Mouse (Mus musculus) forebrain, postnatal 0 days (tissue): ENCODE results near the gene 4930451I11Rik. TPM values are rescaled to one million over a fixed set of nuclear protein-coding genes. Genes with fewer than 3 reads are reported as not detected.

Source experiments
- ATAC-seq: fragments of 200-750 bp; cut with Nextera tagmentation; 2 replicates; pipeline ENCODE4 v1.8.0; 2017; ENCODE audit warnings: mild to moderate bottlenecking, moderate library complexity
- DNase-seq: peaks from one replicate; pipeline ENCODE4 v3.0.0-alpha.2; 2015
- H3K27ac ChIP-seq: fragments of 300-500 bp; sonication (generic); 2 replicates; pipeline ENCODE4 v1.5.1; 2014; ENCODE audit warnings: low read depth, mild to moderate bottlenecking, antibody characterized with exemption, low read length, moderate library complexity, mixed read lengths
- H3K27me3 ChIP-seq: fragments of 300-500 bp; sonication (generic); 2 replicates; pipeline ENCODE4 v1.6.1; 2014; ENCODE audit warnings: mild to moderate bottlenecking, low read length, mixed read lengths; ENCODE audit not compliant: insufficient read depth
- H3K36me3 ChIP-seq: fragments of 300-500 bp; sonication (generic); 2 replicates; pipeline ENCODE4 v1.6.1; 2014; ENCODE audit warnings: mild to moderate bottlenecking, moderate library complexity; ENCODE audit not compliant: insufficient read depth
- H3K4me1 ChIP-seq: fragments of 300-500 bp; sonication (generic); 2 replicates; pipeline ENCODE4 v1.6.1; 2014; ENCODE audit warnings: antibody characterized with exemption; ENCODE audit not compliant: insufficient read depth
- H3K4me2 ChIP-seq: fragments of 300-500 bp; sonication (generic); 2 replicates; pipeline ENCODE4 v1.6.1; 2014; ENCODE audit warnings: low read depth, mild to moderate bottlenecking, moderate library complexity
- H3K4me3 ChIP-seq: fragments of 300-500 bp; sonication (generic); 2 replicates; pipeline ENCODE4 v1.5.1; 2014; ENCODE audit warnings: low read depth, low read length, mixed read lengths
- H3K9ac ChIP-seq: fragments of 300-500 bp; sonication (generic); 2 replicates; pipeline ENCODE4 v1.6.1; 2014; ENCODE audit warnings: mild to moderate bottlenecking
- H3K9me3 ChIP-seq: fragments of 300-500 bp; sonication (generic); 2 replicates; pipeline ENCODE4 v1.6.1; 2016; ENCODE audit warnings: low read length
- CTCF ChIP-seq: sonication (generic); IDR thresholded peaks from 2 replicates; pipeline ENCODE4 v1.5.1; 2016; ENCODE audit warnings: antibody characterized with exemption, control low read depth, low read depth
- WGBS: fragments of 180-500 bp; shearing (Covaris S2); extraction: QIAGEN DNeasy Blood & Tissue Kit; methylation state at CpG from one replicate; pipeline ENCODE4 v1.1.7; 2014; 5-methylcytosine and 5-hydroxymethylcytosine counted together
- polyA plus RNA-seq: library from polyadenylated mRNA; unstranded; fragments of >200 nt; fragmentation: Nextera tagmentation; extraction: Ambion mirVana; gene quantifications from 2 replicates; pipeline ENCODE4 v1.2.1, GENCODE M21; 2015
- total RNA-seq: library from RNA; depleted of rRNA; stranded (reverse); fragments of >200 nt; gene quantifications from 2 replicates; pipeline ENCODE4 v1.2.3, GENCODE M21; 2014

Gene 4930451I11Rik
- total and polyA plus RNA-seq, 2 experiments from 2014 or later: not detected

DNA sequence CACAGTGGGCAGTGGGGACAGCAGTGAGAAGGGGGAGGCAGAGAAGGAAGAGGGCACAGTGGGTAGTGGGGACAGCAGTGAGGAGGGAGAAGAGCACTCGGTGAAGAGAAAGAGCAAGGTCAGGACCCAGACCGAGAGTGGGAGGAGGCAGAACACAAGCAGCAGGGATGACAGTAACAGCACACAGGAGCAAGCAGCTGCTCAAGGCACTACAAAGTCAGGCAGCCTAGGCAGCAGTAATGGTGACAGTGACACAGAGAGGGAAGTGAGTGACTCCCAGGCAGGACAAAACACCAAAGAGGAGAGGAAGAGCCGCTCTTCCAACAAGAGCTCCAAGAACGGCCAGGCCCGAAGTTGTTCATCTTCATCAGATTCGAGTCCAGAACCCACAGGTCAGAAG, 32.4 kb upstream of the 4930451I11Rik start:
- H3K4me2 ChIP-seq: peak overlapping the region; percentile 81; the same call in 1 of the 2 replicates
- H3K9me3 ChIP-seq: no peaks in the 10 kb centered on the region
- no peak overlapping the region for H3K9ac ChIP-seq
- DNase-seq (no peak), ATAC-seq (no peak)
- no peak for TF ChIP-seq CTCF
- no peaks in the 10 kb centered on the region for H3K27me3 ChIP-seq
- peaks cover 15% of the 10 kb centered on the region; the same call in 1 of the 2 replicates for H3K4me1 ChIP-seq
- peak overlapping the region; percentile 35; the same call in 1 of the 2 replicates for H3K27ac ChIP-seq
- WGBS: 62% methylated on average over 6 of the region's 6 CpGs
- H3K4me3 ChIP-seq: no peak overlapping the region
- peaks cover 61% of the 10 kb centered on the region for H3K36me3 ChIP-seq

DNA sequence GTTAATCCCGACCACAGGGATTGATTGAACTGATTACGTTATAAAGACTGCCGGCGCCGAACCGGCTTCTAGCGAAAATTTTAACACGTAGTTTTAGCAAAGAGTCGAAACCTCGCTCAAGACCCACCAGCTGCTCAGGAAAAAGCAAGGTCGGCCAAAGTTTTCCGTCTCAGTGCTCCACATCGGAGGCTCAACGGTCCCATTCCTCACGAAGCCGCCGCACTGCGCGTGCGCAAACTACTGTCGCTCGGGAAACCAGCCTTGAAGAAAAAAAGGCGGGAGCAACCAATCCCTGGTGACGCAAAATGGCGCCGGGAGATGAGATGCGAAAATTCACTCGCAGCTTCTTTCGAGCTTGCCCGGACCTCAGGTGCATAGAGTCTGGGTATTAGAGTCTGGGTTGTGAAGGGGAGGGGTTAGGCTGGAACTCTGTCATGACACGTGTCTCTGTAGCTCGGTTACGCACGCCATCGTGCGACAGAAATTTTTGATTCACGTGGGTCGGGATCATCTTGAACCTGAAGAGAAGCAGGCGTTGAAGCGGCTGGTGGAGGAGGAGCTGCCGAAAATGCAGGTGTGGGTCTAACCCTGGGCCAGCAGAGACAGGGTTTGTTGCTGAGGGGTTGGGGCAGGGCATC, 30.8 kb upstream of the 4930451I11Rik start, which contains the start of gene Ino80e:
Gene Ino80e, minus strand, starts transcription at position 231 of the 638 bp plus-strand sequence.
- Histone ChIP-seq H3K4me3 (peak within 1 kb of the TSS; percentile 69), H3K27ac (peak within 1 kb of the TSS; percentile 86), H3K9ac (peak within 1 kb of the TSS; percentile 56), H3K27me3 (no peaks in the 10 kb centered on the region), H3K4me2 (peak within 1 kb of the TSS; percentile 81), H3K4me1 (peaks cover 15% of the 10 kb centered on the region; the same call in 1 of the 2 replicates), H3K36me3 (peaks cover 56% of the 10 kb centered on the region), H3K9me3 (no peaks in the 10 kb centered on the region)
- TF ChIP-seq CTCF: peak; percentile 33; the same call in 1 of the 2 replicates
- ATAC-seq (peak; percentile 87), DNase-seq (peak; percentile 98)
- under 1% methylated on average over 41 of the region's 41 CpGs for WGBS

DNA sequence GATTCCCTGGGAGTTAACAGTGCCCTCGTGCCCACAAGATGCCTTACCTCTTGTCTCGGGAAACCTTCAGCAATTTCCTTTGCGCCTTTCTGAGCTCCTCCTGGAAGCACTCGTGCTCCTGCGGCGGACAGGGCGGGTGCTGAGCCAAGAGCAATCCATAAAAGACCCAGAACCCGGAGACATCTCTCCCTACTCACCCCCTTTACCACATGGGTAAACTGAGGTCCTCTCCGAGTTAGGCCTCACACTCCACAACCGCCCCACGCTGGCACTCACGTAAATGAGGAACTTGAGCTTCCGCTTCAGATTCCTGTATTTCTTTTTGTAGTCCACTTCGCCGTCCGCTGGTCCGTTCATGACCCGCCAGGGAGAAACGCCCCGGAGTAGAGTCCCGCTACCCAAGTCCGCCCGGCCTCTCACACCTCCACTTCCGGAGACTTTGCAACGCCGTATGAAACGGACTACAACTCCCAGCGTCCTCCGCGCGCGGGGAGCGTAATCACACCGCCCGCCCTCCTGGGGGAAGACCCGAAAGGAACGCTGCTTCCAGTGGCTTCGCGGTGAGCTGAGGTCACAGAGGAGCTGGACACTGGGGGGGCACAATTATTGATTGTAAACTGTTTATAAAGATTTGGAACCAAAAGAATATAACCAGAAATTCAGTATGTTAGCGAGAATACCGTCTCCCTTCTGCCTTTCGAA, 30.1 kb upstream of the 4930451I11Rik start, which contains the start of gene Hirip3:
Gene Hirip3, plus strand, starts transcription at position 544 of the 702 bp plus-strand sequence.
- DNase-seq (peak; percentile 94), ATAC-seq (peak; percentile 94)
- Histone ChIP-seq H3K9me3 (no peaks in the 10 kb centered on the region), H3K4me2 (peak within 1 kb of the TSS; percentile 81), H3K27ac (peak within 1 kb of the TSS; percentile 86), H3K9ac (peak within 1 kb of the TSS; percentile 56), H3K27me3 (no peaks in the 10 kb centered on the region), H3K36me3 (peaks cover 56% of the 10 kb centered on the region), H3K4me3 (peak within 1 kb of the TSS; percentile 69), H3K4me1 (peaks cover 15% of the 10 kb centered on the region; the same call in 1 of the 2 replicates)
- TF ChIP-seq CTCF: no peak; the same call in 1 of the 2 replicates
- WGBS: 2% methylated on average over 42 of the region's 42 CpGs

DNA sequence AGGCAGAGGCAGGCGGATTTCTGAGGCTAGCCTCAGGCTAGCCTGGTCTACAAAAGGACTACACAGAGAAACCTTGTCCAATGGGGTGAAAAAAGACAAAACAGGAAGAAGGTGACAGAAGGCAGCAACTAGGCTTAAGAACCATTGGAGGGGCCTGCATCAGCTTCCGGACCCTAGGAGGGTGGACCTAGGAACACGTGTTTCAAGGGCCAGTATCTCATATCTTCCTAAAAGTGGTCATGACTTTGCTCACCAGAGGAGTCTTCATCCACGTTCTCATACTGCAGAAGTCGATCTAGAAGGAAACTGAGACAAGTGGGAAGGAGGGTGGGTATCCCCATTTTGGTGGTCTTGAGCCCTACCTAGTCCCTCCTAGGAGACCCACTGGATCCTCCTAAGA, 29.5 kb upstream of the 4930451I11Rik start:
- Histone ChIP-seq H3K4me2 (peak overlapping the region; percentile 81), H3K36me3 (peaks cover 54% of the 10 kb centered on the region), H3K4me3 (peak overlapping the region; percentile 69), H3K4me1 (peaks cover 15% of the 10 kb centered on the region; the same call in 1 of the 2 replicates), H3K27ac (no peak overlapping the region), H3K9ac (peak overlapping the region; percentile 56), H3K9me3 (no peaks in the 10 kb centered on the region), H3K27me3 (no peaks in the 10 kb centered on the region)
- WGBS: 73% methylated on average over 5 of the region's 5 CpGs
- ATAC-seq (no peak), DNase-seq (no peak)
- TF ChIP-seq CTCF: no peak

DNA sequence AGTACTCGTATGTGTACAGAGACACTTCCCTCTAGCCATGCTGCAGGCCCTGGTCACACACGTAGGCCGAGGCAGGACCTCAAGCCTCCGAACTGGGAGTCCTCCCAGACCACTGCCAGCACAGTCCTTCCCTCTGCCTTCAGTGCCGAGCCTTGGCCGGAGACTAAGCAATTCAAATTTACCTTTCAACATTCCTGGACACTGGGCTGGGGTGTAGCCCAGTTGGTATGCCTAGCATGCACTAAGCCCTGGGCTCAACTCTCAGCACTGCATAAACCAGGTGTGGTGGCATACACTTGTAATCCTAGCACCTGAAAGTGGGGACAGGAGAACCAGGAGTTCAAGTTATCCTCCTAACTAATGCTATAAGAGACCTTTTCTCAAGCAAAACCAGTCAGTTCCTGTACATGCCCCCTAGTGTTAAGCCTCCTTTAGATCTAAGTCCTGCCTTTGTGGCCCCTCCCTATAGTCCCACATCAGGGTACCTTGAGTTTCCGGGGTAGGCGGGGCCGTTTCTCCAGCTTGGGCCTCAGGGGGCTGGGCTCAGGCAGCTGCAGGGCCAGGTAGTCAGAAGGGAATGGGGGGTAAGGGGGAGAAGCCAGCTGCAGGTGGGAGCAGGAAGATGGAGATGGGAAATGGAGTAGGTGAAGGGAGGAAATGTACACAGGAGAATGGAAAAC, 25.4 kb upstream of the 4930451I11Rik start:
- H3K9ac ChIP-seq: no peak overlapping the region

DNA sequence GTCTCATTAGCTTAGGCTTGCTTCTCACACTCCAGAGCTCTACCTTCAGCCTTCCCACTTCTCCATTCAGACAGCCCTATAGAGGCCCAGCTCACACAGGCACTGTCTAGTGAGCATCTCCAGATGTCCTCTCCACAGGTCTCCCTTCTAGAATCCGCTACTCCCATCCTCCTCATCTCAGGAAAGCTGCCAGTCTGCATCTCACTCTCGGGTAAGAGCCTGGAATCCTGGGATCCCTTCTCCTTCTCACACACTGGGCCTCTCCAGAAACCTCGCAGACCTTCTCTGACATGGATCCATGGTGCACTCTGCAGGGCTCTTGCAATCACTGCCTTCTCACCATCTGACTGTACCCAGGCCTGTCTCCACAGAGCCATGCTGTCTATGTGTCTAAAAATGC, 24.2 kb upstream of the 4930451I11Rik start:
- no peak for DNase-seq
- 71% methylated on average over 3 of the region's 3 CpGs for WGBS
- no peaks in the 10 kb centered on the region for H3K4me1 ChIP-seq

More for the DNA sequence above, 25.4 kb upstream of the 4930451I11Rik start:
- TF ChIP-seq CTCF: no peak
- Histone ChIP-seq H3K4me1 (0 out of 2 replicates have a peak, but pooled peaks cover 7% of the 10 kb centered on the region), H3K4me3 (no peak overlapping the region), H3K36me3 (peaks cover 58% of the 10 kb centered on the region), H3K27me3 (no peaks in the 10 kb centered on the region), H3K4me2 (no peak overlapping the region), H3K27ac (no peak overlapping the region), H3K9me3 (no peaks in the 10 kb centered on the region)
- ATAC-seq (no peak), DNase-seq (no peak)
- WGBS: 74% methylated on average over 9 of the region's 9 CpGs

More for the DNA sequence above, 24.2 kb upstream of the 4930451I11Rik start:
- TF ChIP-seq CTCF: no peak
- H3K9ac ChIP-seq: no peak overlapping the region
- H3K4me3 ChIP-seq: no peak overlapping the region
- no peaks in the 10 kb centered on the region for H3K27me3 ChIP-seq
- H3K4me2 ChIP-seq: no peak overlapping the region
- H3K9me3 ChIP-seq: no peaks in the 10 kb centered on the region
- H3K36me3 ChIP-seq: peaks cover 65% of the 10 kb centered on the region
- ATAC-seq: no peak
- no peak overlapping the region for H3K27ac ChIP-seq
